Mouse (Mus musculus) retina, adult 2 months (tissue): ENCODE data around the gene Sfxn5.

ENCODE experiments used
- DNase-seq: peaks from one replicate; pipeline ENCODE4 v3.0.0-alpha.2; 2012; ENCODE audit warnings: low read depth, low spot score

The Sfxn5 gene

DNA sequence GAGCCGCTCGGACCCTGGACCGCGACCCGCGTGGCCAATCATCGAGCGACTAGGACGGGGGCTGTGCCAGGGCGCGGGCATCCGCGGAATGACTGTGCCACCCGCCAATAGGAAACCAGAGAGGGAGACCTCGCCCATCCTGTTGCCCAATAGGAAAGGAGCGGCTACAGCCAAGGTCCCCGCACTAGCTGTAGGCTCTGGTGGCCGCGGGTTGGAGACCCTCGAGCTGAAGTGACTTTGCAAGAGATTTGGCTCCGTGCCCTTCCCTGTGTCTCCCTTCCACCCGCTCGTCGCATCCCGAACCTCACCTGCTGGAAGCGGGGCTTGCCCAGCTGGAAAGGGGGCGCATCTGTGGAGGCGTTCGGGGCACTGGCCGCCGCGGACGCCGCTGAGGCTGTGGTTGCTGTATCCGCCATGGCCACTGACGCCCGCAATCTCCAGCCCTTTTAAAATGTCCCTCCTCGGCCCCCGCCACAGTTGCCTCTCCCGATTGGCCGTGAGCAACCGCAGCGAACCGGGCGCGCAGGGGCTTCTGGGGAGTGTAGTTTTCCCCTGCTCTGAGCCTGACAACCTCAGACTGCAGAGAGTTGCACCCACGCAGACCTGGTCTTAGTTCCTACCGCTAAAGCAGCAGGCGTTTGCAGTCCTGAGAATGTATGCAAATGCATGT, at the start of gene Sfxn5:
Gene Sfxn5, minus strand, starts transcription at position 423 of the 670 bp plus-strand sequence.
- DNase-seq = peak; percentile 81

DNA sequence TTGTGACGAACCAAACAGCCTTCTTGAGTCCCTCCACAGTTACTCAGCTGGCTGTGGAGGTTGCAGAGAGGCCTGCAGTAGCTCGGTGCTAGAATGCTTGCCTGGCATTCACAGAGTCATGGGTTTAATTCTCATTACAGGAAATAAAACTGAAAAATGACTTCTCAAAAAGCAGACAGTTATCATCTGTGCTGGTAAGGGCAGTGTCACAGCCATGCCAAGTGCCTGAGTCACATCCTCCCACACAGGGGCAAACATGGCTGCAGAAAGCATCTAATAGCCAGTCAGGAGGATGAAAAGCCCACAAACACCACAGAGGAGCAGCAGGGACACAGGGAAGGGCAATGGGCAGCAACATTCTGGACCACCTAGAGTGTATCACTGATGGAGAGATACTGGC, 49.6 kb upstream of the Sfxn5 start:
- DNase-seq = no peak

DNA sequence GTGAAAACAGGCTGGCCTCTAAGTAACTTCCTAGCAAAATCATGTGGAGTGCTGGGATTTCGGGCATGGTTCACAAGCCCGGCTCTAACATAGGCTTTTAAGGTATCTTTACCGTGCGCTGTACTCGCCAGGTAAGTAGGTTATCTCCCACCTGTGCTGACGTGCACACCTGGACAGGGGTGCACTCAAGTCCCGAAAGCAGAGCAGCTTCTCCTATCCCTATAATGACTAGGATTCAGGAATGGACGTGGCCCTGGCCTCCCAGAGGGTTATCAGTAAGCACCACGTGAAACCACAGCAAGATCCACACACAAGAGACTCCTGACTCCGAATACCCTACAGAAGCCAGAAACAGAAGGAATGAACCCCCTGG, 48.4 kb upstream of the Sfxn5 start:
- no peak for DNase-seq

DNA sequence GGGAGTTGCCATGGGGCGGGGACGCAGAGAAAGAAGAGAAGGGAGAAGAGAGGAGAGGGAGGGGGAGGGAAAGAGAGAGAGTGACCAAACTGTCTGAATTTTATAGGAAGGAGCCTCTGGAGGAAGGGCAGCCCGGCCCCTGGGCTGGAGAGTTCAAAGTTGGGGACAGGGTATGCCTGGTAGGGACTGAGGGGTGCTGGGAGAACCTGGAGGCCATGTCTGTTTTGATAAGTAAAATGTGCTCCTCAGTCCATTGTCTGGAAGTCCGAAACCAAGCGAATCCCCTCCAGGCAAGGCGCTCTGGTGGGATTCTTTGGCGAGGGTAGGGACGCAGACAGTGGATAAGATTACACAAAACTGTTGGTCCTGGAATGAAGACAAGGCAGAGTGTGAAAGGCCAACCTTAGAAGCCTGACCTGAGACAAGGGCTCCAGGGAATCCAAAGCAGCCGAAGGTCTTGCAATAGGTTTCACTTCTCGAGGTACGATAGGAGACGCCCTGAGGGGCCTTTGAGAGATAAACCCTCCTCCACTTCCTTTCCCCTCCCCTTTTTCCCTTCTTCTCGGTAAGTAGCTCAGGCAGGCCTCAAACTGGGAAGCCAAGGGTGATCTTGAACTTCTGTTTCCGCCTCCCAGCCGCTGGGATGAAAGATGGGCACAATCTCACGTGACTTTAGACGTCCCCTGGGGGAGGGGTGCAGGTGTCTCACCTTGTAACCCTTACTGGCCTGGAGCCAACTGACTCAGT, 47.9 kb upstream of the Sfxn5 start:
- DNase-seq = no peak

DNA sequence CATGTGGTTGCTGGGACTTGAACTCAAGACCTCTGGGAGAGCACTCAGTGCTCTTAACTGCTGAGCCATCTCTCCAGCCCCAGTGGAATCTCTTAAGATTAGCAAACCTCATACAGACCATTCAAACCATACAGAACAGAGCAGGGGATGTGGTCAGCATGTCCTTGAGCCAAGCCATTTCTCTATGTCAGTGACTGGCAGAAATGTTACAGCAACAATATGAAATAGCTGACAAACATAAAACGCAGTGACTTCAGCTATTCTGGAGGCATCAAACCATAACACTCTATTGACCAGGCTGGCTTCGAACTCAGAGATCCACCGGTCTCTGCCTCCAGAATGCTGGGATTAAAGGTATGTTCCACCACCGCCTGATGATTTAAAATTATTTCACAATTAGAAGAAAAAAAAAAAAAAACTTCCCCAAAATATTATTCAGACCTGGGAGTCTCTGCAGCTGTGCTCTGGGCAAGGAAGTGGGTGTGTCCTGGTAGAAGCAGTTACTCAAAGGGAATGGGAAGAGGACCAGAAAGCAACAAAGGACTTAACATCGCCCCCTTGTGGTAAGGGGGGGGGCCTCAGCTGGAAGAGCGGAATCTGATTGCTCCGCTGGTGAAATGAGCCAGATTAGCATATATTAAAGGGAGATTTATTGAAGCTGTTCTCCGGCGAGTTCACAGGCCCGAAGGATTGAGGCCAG, 47.1 kb upstream of the Sfxn5 start:
- peak; percentile 51 for DNase-seq

DNA sequence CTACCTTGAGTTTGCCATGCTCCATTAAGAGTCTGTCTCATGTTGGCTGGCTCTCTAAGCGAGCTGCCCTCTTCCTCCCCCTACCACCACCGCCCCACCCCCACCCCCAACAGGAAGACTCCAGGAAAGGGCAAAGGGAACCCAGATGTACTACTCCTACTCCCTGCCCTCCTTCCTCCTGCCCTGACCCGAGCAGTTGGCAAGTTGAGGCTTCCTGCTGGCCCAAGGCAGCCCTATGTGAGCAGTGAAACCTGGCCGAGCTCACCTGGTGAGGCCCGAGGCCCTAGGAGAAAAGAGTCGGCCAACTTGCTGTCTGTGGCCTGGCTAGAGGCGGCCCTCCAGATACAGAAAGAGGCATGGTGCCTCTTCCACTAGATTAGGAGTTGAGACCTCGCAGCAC, 45.4 kb upstream of the Sfxn5 start:
- no peak for DNase-seq

DNA sequence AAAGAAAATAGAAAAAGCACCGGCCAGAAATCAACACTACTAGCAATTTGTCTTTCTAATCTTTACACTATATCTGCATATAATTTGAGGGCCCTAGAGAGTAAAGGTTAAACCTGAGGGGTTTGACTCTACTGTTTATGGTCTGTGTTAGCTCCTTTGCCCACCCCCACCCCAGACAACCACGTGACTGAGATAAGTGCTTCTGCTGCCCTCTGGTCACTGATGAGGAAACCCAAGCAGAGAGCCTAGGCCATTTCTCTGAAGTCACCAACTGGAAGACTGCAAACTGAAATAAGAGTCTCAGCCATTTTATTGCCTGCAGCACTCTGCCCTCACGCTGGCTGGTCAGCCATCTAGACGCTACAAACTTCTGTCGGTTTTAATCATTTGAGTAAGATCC, 44.7 kb upstream of the Sfxn5 start:
- no peak for DNase-seq

DNA sequence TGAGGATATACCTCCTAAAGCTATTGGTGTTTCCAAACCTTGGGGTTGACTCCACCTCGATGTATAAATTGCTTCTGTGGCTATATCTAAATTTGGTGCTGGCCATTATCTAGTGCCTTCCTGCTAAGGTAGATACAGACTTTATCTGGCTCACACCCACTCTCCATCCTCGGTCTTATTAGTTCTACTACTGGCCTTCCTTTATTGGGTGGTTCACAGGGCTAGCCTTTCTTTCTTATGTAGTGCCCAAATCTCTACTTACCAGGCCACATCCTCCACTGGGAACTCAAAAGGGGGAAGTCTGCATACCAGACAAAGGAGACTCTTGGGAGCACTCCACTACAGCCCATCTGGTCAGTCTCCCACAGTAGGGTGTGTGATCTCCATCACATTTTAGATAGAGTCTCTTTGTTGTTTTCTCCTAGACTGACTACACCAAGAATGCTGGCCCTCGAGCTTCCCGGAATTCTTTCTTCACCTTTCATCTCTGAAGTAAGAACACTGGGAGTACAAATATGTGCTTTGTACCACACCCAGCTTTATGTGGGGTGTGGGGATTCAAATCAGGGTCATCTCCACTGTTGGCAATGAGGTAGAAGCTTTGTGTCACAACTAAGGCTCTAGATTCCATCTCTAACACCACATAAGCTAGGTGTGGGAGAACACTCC, 44.0 kb upstream of the Sfxn5 start:
- DNase-seq = no peak

DNA sequence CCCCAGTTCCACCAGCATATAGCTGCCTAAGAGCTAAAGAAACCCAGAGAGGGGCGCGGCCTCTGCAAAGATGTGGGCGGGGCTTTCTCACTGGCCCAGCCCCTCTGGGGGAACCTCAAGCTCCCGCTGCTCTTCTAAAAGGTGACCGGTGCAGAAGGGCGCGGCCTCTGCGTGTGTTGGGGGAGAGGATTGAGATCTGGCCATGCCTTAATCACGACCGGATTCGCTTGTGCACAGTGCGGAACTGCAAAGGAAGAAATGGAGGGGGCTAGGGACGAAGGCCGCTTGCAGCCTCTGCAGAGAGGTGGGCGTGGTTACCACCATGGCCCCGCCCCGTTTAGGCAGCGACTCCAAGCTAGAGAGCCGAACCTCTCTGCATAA, 41.5 kb upstream of the Sfxn5 start:
- DNase-seq = peak; percentile 90

DNA sequence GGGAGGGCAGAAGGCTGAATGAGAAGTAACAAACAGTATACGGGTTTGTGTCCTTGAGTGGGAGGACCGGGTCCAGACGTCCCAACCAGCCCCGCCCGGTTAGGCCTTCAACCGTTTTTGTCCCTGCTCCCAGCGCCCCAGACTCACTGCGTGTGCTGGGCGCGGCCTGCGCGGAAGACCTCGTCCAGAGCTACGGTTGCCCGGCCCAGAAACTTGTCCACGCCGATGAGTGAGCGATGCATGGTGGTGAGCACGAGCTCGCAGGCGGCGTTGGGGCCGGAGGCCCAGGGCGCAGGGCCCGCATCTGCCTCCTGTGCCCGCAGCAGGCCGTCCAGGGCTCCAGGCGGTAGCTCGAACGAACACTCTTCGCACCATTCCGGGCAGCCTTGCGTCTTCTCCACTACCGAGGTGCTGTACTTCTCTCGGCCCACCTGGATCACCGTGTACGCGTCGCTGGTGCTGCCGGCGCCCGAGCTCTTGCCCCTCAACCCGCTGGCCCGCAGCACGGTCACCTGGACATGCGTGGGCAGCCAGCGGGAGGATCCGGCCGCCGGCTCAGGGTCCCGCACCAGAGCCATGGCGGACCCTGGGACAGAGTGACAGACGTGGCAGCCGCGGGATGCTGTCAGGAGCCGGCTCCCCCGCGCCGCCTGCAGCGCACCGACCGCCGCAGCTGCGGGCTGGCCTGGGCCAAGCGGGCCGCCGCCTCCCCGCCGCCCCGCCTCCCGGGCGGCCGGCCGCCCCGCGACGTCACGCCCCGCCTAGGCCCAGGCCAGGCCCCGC, 40.9 kb upstream of the Sfxn5 start, which contains the start of gene Rab11fip5:
Gene Rab11fip5, minus strand, starts transcription at position 684 of the 783 bp plus-strand sequence.
- no peak for DNase-seq

DNA sequence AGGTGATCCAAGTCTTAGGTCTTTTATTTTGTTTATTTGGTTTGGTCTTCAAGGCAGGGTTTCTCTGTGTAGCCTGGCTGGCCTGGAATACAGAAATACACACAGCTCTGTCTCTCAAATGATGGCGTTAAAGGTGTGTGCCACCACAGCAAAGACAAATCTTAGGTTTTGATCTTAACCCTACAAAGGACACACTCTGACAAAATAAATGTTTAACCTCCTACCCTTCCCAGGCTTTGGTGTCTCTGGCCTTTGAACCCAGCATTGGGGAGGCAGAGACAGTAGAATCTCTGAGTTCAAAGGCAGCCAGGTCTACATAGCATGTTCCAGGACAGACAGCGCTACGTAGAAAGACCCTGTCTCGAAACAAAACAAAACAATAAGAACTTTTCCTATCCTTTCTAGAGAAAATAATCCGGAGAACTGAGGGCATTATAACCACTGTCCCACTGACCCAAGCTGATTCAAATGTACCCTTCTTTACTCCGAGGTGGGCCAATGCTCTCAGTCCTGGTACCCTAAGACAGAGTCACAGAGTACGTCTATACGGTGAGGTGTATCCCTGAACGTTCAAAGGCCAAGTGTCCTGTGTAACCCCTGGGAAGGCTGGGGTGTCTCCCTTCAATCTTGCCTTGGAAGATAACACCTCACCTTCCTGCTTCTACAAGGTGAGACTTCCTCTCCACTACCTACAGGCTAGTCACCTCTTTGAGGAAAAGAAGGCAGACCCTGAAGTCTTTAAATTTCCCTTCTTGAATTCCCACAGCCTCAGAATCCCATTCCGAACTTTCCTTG, 40.0 kb upstream of the Sfxn5 start:
- no peak for DNase-seq

DNA sequence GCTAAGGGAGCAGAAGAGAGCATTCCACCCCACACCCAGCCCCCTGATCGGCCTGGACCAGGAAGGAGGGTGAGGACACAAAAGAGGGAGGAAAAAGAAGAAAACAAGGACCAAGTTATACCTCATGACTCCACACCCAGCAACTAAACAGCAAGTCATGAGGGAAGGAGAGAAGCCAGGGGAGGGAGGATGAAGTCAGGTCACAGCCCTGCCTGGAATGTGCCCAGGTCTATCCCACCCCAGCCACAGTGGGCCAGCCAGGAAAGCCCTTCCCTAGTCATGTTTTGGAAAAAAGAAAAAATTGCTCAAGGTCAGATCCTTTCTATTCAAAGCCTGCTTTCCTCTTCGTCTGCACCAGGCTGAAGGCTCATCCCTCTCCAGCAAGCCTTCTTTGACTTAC, 39.3 kb upstream of the Sfxn5 start:
- no peak for DNase-seq

DNA sequence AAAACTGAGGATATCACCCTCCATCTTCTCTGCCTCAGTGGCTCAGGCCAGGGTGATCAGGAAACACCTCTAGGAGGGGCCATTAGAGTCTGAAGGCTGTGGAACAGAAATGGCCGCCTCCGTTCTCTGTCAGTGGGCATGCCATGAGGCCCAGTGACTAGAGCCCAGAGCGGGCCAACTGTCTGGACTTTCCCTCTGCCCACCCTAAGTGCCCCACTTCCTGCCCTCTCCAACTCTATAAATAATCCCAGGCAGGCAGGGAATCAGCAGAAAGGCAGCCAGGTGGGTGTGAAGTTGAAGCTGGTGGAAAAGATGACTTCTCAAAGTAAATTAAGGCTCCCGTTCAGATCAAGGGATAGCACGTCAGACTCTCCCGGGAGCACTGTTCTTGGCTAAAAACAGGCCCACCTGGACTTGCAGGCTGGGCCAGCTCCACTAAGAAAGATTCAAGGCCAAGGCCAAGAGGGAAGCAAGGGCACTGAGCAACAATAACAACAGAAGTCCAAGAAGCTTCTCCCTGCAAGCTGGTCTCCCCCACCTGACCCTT, 38.7 kb upstream of the Sfxn5 start:
- no peak for DNase-seq

DNA sequence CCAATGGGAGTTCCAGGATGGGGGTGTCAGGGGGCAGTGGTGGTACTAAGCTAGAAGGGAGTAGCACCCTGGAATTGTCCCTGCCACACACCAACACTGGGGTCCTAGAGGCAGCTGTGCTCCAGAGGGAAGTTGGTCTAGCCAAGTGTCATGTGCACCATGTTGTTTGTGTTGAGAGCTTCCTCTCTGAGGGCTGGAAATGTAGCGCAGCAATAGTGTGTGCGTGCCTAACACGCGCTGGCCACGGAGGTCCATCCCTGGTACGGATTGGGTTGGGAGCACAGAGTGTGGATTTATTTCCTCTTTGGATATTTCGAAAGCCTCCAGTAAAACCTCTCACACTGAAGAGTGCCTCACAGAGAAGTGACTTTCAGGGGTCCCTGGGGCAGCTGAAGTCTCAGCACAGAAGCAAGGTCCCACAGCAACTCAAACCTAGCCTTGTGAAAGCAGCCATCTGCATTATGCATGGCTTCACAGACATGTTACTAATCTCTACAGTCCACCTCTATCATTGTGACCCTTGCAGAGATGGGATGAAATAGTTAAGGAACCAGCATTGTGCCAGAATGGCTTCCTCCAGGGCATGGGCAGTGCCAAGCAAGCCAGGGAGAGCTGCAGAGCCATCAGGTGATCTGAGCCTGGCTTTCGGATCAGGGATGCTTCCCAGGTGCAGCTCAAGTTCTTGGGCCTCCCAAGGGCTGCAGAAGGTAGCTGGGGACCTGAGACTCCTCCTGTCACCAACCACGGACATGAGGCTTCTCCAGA, 37.6 kb upstream of the Sfxn5 start:
- no peak for DNase-seq

DNA sequence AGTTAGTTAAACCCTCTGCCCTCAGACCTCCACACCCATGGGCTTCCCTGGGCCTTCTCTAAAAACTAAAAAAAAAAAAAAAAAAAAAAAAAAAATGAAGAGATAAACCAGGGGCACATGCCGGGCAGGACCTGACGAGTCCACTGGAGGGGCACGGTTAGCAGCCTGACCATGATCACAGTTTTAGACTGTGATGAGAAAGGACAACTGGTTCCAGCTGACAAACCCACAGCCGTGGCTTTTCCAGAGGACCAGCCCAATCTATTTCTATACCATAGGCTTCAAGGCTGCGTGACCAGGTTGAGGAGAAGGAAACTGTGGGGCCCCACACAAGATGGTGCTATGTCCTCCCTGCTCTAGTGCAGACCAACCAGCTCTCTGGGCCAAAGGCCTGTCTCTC, 36.8 kb upstream of the Sfxn5 start:
- no peak for DNase-seq

DNA sequence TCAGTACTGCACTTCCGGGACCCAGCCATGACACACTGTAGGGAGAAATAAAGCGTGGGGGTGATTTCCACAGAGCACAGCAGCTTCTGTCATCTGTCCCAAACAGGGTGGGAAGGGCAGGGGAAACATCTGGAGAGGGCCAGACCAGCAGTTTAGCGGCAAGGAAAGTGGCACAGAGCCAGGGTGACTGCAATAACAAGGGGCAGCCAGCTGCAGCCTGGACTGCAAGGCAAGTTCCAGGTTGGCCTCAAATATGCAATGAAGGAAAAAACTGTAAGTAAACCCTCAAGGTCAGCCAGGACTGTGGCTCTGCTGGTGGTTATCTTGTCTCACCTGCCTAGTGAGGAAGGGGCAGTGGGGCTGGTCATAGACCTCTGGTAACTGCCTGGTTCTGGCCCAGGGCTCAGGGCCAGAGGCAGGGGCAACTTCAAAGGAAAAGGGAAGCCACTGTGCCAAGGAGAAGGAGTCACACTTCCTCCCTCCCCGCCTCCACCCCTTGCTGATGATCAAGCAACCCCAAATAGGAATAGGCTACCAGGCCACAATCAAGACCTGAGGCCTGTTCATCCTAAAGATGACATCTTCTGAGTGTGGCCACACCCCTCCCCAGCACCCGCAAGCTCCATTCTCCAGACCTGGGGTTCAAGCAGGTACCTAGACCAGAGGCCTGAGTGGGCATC, 36.1 kb upstream of the Sfxn5 start:
- DNase-seq = no peak

DNA sequence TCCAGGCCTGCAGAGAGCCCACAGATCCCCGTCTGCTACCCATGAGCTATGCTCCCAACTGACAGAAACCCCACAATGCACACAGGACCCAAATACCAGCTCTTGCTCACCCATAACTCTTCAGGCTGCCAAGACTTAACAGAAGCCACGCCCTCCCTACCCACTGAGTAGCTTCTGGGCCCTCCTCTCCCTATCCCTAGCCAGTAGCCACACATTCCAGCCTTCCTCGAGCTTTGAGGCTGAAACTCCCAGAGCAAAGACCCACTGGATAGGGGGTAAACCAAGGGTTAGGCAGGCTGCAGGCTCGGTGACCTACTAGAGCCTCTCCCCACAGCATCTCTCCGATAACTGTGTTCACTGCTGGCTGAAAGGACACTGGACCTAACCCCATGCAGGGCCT, 35.5 kb upstream of the Sfxn5 start:
- DNase-seq = no peak

DNA sequence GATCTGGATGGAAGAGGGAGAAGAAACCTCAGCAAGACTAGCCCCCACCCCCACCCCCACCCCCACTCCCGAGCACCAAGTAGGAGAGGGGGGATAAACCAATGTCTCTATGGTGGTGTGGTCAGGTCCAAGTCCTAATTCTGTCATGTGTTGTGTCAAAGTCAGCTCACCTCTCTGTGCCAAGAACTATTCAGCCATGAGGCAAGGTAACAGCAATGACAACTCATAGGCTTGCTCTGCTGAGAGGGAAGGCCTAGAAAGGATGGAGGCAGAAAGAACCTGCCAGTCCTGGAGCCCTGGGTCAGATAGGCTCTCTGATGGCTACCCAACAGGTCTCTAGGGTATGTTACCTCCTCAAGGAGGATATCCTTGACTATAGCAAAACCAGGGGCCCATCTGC, 34.9 kb upstream of the Sfxn5 start:
- no peak for DNase-seq

DNA sequence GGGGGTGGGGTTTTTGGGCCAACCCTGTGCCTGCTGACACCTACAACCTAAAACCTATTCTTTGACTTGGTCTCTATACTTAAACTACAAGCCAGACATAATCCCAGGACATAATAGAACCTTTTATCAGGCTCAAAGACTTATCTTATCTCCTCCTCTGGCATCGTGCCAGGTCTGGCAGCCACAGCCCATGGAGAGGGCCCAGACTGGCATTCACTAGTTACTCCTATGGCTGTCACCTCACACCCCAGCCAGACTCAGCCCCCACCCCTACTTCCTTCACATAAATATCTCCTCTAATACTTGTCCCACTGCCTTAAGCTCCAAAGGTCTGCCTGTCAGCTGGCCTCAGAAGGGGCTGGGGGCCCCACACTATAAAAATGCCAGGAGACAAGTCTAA, 33.2 kb upstream of the Sfxn5 start:
- no peak for DNase-seq
